Mouse (Mus musculus) liver, adult 2 months (tissue): ENCODE results near the gene Afmid. TPM values are rescaled to one million over a fixed set of nuclear protein-coding genes. Genes with fewer than 3 reads are reported as not detected.
A peak's percentile ranks its signal among the peaks of the same experiment; 100 is the strongest.
"Not testable (repeated sequence)": the region's sequence is repeated elsewhere in the genome, so short reads cannot be mapped to it uniquely, and the experiment has no call there.

Source experiments
- DNase-seq: peaks from one replicate; pipeline ENCODE4 v3.0.0-alpha.2; 2011; ENCODE audit warnings: low read depth, low spot score; ENCODE audit errors: extremely low read depth
- H3K27ac ChIP-seq: fragments of 200-500 bp; replicated peaks from 2 replicates; pipeline ENCODE4 v1.5.1; 2012; ENCODE audit warnings: low read depth, mild to moderate bottlenecking, control low read depth, inconsistent platforms, low read length; ENCODE audit not compliant: insufficient read depth
- H3K27me3 ChIP-seq: fragments of 200-500 bp; 2 replicates; pipeline ENCODE4 v1.6.1; 2012; ENCODE audit warnings: mild to moderate bottlenecking, moderate library complexity, low read length, inconsistent platforms; ENCODE audit not compliant: control insufficient read depth, insufficient read depth
- H3K36me3 ChIP-seq: fragments of 200-500 bp; 2 replicates; pipeline ENCODE4 v1.6.1; 2012; ENCODE audit warnings: low read length, inconsistent platforms; ENCODE audit not compliant: control insufficient read depth, insufficient read depth
- H3K4me1 ChIP-seq: fragments of 200-500 bp; 2 replicates; pipeline ENCODE4 v1.6.1; 2011; ENCODE audit warnings: low read length; ENCODE audit not compliant: control insufficient read depth, insufficient read depth
- H3K4me3 ChIP-seq: fragments of 200-500 bp; 2 replicates; pipeline ENCODE4 v1.5.1; 2011; ENCODE audit warnings: low read depth, mild to moderate bottlenecking, control low read depth, low read length, moderate library complexity; ENCODE audit not compliant: insufficient read depth
- H3K79me2 ChIP-seq: fragments of 200-500 bp; 2 replicates; pipeline ENCODE4 v1.6.1; 2012; ENCODE audit warnings: inconsistent platforms, mild to moderate bottlenecking, low read length, moderate library complexity; ENCODE audit not compliant: control insufficient read depth, insufficient read depth
- H3K9ac ChIP-seq: fragments of 200-500 bp; 2 replicates; pipeline ENCODE4 v1.6.1; 2012; ENCODE audit warnings: low read depth, mild to moderate bottlenecking, control low read depth, inconsistent platforms, low read length
- CTCF ChIP-seq: fragments of 200-500 bp; IDR thresholded peaks from 2 replicates; pipeline ENCODE4 v1.5.1; 2011; ENCODE audit warnings: low read depth, low read length, control low read depth
- POLR2A ChIP-seq: fragments of 200-500 bp; IDR thresholded peaks from 2 replicates; pipeline ENCODE4 v1.6.1; 2011; ENCODE audit warnings: low read length, control low read depth; ENCODE audit not compliant: insufficient read depth; ENCODE audit errors: extremely low read depth
- WGBS: fragments of 180-500 bp; shearing (Covaris S2); methylation state at CpG from one replicate; pipeline ENCODE4 v1.1.7; 2018; 5-methylcytosine and 5-hydroxymethylcytosine counted together
- polyA plus RNA-seq: library from polyadenylated mRNA; depleted of rRNA; stranded (reverse); fragments of >200 nt; gene quantifications from 2 replicates; pipeline ENCODE4 v1.2.3, GENCODE M21; 2012
- total RNA-seq: library from RNA; depleted of rRNA; stranded (reverse); fragments of >200 nt; gene quantifications from 2 replicates; pipeline ENCODE4 v1.2.3, GENCODE M21; 2014

Afmid gene
- total and polyA plus RNA-seq, 2 experiments: 117 to 119 TPM

GRCm38 (mm10) chr11:117828888-117829604 lies 3.3 kb downstream of the Afmid start:
- peak; percentile 99 for DNase-seq

GRCm38 (mm10) chr11:117829671-117830215 lies 4.0 kb downstream of the Afmid start:
- TF ChIP-seq CTCF (no peak), POLR2A (no peak)
- peak overlapping the region; percentile 53 for H3K9ac ChIP-seq
- WGBS: 3% methylated on average over 2 of the region's 2 CpGs
- peak; percentile 96 for DNase-seq
- H3K4me1 ChIP-seq: peaks cover 49% of the 10 kb centered on the region
- H3K79me2 ChIP-seq: no peaks in the 10 kb centered on the region
- no peaks in the 10 kb centered on the region for H3K27me3 ChIP-seq
- no peaks in the 10 kb centered on the region for H3K36me3 ChIP-seq
- no peak overlapping the region for H3K4me3 ChIP-seq
- peak overlapping the region; percentile 97 for H3K27ac ChIP-seq

More at GRCm38 (mm10) chr11:117828888-117829604, 3.3 kb downstream of the Afmid start:
- TF ChIP-seq POLR2A (peak; percentile 44; the same call in 1 of the 2 replicates), CTCF (no peak)
- H3K36me3 ChIP-seq: no peaks in the 10 kb centered on the region
- peaks cover 49% of the 10 kb centered on the region for H3K4me1 ChIP-seq
- H3K79me2 ChIP-seq: no peaks in the 10 kb centered on the region
- no peak overlapping the region for H3K4me3 ChIP-seq
- no peaks in the 10 kb centered on the region for H3K27me3 ChIP-seq
- WGBS: 8% methylated on average over 9 of the region's 9 CpGs
- H3K9ac ChIP-seq: peak overlapping the region; percentile 48
- peak overlapping the region; percentile 97 for H3K27ac ChIP-seq

- no peak for DNase-seq
- peak overlapping the region; percentile 97 for H3K27ac ChIP-seq
- H3K4me3 ChIP-seq: no peak overlapping the region
- 12% methylated on average over 9 of the region's 9 CpGs for WGBS
- H3K4me1 ChIP-seq: peaks cover 51% of the 10 kb centered on the region
- TF ChIP-seq CTCF: no peak
- TF ChIP-seq POLR2A: no peak
- H3K36me3 ChIP-seq: no peaks in the 10 kb centered on the region
- no peaks in the 10 kb centered on the region for H3K79me2 ChIP-seq
- H3K9ac ChIP-seq: peak overlapping the region; percentile 53
- H3K27me3 ChIP-seq: no peaks in the 10 kb centered on the region
Measured at GRCm38 (mm10) chr11:117830401-117830800, 4.7 kb downstream of the Afmid start.

GRCm38 (mm10) chr11:117832086-117832969 lies 6.6 kb downstream of the Afmid start:
- H3K27me3 ChIP-seq: no peaks in the 10 kb centered on the region
- no peaks in the 10 kb centered on the region for H3K36me3 ChIP-seq
- no peak for DNase-seq
- peak overlapping the region; percentile 97 for H3K27ac ChIP-seq
- no peak for TF ChIP-seq POLR2A
- peak; percentile 71 for TF ChIP-seq CTCF
- H3K4me1 ChIP-seq: peaks cover 48% of the 10 kb centered on the region
- peak overlapping the region; percentile 52 for H3K4me3 ChIP-seq
- H3K9ac ChIP-seq: peak overlapping the region; percentile 32
- WGBS: 56% methylated on average over 28 of the region's 28 CpGs
- no peaks in the 10 kb centered on the region for H3K79me2 ChIP-seq

GRCm38 (mm10) chr11:117833509-117833908 lies 7.8 kb downstream of the Afmid start:
- H3K4me1 ChIP-seq: peaks cover 40% of the 10 kb centered on the region
- 29% methylated on average over 6 of the region's 6 CpGs for WGBS
- not testable (repeated sequence) for H3K79me2 ChIP-seq, H3K36me3 ChIP-seq, DNase-seq, H3K4me3 ChIP-seq, H3K27me3 ChIP-seq
- peak overlapping the region; percentile 38 for H3K9ac ChIP-seq
- peak overlapping the region; percentile 90 for H3K27ac ChIP-seq
